Mouse (Mus musculus): ENCODE measurements around the gene Vmn1r137.
"Not testable (repeated sequence)": the region's sequence is repeated elsewhere in the genome, so short reads cannot be mapped to it uniquely, and the experiment has no call there.

The Vmn1r137 gene

GRCm38 (mm10) chr7:21994287-21994686 is at the start of gene Vmn1r137:
Vmn1r137 (plus strand) TSS chr7:21994587.
- DNase-seq (ENCODE audit: low spot score in 2 of 2): not testable (repeated sequence)

DNA sequence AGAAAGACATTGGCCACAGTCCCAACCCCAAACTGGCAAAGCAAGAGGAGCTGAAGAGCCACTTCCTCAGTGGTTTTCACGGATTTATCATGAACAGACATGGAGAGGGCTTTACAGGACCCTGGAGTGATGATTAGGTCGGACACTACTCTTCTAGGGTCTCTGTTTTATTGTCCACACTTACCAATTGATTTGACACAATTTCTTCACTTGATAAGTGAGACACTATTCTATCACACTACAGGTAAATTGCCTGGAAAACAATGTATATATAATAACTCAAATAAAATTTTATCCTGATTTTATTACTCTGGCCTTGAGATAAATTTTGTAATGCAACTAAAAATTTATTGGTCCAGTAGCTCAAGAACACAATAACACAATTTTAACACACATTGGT is 34.4 kb downstream of the Vmn1r137 start, which contains the start of gene Vmn1r138:
Gene Vmn1r138, minus strand, starts transcription at position 101 of the 400 bp plus-strand sequence.
- DNase-seq (ENCODE audit: low spot score in 2 of 2): not testable (repeated sequence)
